Mouse (Mus musculus): ENCODE results near the gene Prcd.

Gene Prcd

DNA sequence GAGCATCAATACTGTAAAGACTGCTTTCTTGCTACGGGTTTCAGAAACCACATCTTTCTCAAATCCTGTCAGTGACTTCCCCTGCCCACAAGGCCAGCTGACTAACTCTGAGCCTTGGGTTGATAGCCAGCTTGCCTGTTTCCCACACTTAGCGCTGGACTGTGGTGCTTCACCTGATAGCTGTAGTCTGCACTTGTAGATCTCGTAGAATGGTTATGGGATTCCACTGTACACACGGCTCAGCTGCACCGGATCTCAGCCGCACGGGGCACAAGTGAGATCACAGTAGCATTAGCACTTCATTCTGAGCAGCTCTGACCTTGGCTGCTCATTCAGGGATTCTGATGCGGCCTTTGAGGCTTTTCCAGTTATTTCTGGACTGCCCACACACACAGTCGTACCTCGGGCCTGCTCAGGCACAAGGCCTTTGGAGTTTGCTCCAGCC, 15.1 kb downstream of the Prcd start:
- DNase-seq (ENCODE audit: low spot score in 2 of 2): no peak

DNA sequence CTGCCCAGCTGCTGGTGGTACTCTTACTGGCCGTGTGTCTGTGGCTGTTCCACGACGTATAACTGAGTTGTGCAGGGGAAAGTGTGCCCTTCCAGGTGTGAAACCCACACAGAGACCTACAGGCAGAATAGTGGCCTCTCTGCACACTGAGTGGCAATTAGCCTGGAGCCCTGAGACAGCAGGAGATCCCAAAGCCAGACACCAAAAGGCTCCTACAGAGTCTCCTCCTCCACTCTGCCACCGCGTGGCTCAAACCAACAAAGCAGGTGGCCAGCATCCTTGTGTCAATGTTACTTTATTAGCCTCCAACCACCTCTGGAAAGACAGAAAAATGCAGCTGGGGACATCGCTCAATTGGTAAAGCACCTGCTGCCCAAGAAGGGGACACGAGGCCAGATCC, 15.5 kb downstream of the Prcd start:
- DNase-seq (ENCODE audit: low spot score in 2 of 2): no peak

DNA sequence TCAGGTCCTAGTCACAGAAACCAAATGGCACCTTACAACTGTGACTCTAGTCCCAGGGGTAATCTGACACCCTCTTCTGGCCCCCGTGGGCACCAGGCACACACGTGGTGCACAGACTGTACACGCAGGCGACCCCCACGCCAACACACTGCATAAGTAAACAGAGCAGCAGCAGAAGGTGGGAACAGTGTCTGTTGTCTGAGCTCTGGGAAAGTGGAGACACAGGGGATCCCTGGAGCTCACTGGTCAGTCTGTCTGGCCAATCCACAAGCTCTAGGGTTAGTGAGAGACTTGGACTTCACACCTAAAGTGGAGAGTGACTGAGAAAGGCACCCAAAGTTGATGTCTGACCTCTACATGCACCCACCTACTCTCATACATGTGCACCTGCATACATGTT, 16.0 kb downstream of the Prcd start:
- no peak for DNase-seq (ENCODE audit: low spot score in 2 of 2)

DNA sequence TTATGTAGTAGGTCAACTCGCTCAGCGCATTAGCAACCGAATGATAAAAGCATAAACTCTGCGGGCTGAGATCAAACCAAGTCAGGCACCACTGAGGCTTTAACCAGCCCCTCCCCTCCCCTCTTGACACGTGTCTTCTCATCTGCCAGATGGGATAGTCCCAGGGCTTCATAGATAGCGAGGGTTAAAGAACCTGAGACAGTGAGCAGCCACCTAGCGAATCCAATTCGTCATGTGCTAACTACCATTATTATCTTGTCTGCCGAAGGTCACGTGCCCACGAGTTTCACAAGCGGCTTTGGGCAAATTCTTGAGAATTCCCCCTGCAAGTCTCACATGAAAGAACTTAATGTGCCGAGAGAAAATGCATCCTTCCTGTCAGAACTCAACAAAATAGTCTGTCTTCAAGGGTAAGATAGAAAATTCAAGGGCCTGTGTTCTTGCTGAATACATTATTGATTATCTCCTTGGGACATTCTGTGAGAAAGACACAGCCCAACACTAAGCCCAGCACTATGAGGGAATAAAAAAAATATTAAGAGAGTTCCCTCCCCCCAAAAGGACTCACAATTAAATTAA, 16.5 kb downstream of the Prcd start:
- no peak for DNase-seq (ENCODE audit: low spot score in 2 of 2)

DNA sequence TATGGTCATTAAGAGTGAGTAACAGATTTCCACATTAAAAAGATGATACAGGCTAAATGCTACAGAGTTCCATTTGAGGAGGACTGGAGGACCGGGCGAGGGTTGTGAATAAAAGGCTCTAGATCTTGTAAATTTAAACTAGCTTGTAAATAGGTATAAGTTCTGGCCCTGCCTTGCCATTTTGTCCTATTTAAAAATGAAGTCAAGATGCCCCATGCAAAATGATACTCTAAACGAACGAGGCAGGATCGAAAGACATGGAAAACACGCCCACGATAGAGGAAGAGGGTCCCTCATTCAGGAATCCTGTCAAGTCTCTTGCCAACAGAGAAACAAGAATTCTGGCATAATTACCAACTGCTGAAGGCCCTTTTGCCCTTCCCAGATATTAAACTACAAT, 17.1 kb downstream of the Prcd start:
- DNase-seq (ENCODE audit: low spot score in 2 of 2): no peak

DNA sequence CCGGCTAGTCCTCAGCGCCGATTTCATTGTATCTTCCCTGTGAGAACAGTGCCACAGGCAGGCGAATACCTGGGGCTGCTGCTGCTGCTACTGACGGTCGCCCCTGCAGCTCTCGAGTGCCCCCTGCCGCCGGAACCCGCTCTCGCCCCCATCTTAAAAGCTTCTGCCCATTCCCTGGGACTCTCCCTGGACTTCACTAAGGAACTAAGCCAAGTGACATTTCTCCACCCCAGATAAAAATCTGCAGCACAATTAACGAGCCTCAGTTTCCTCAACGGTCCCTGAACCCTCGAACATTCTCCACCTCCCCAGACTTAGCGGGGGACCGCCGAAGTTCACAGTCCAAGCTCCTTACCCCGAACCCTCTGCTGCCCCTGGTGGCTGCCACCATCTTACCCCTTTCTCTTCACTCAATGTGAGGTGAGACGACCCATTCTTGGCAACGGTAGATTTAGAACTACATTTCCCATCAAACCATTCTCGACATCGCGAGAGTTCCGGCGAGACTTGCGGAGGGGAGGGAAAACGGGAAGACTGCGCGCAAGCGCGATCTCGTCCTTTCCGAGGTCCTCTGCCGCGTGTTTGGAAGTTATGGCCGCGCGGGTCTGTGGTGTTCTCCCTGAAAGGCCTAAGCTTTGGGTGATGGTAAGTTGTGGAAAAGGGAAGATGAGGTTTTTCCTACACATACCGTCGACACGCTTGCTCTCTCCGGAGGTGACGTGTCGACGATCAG, 17.9 kb downstream of the Prcd start:
- DNase-seq (ENCODE audit: low spot score in 2 of 2): peak; percentile 96 to 98

DNA sequence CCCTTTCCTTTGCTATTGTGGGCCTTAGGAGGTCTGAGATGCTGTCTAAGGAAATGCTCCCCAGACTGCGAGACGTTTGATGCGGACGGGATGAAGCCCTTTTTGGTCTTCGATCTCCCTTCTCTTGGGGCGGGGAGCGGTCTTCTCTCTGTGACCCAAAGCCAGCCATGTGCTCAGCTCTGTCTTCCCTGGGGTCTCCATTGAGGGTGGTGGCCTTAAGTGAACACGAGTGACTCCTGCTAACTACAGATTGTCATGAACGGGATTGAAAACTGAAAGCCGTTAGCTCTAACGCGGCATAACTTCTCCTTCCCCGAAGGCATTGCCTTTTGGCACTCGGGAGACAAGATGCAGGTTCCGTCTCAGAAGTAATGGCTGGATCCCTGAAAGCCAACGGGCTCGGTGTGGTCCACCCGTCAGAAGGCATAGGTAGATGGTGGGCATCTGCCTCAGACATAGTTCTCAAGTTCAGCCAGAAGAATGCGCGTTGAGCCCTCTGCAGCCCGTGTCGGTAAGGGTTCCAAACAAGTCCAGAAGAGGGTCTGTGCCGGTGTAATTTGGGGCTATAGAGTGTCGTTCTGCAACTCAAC, 18.6 kb downstream of the Prcd start:
- no peak for DNase-seq (ENCODE audit: low spot score in 2 of 2)

DNA sequence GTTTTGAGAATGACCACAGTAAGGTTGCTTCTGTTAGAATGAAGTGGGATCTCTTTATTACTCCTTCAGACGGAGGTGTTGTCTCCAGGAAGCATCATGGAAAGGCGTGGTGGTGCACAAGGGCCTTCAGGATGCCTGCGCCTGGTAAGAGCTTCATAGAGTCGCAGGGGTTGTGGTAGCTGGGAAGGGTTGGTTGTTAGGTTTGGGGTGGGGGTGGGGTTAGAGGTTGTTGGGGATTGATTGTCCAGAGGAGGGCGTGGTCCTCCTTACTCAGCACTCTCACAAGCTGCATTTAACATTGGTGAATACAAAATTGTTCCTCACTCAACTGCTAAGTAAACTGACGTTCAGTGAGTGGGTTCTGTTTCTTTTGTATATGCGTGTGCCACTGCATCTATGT, 19.3 kb downstream of the Prcd start:
- DNase-seq (ENCODE audit: low spot score in 2 of 2): no peak

DNA sequence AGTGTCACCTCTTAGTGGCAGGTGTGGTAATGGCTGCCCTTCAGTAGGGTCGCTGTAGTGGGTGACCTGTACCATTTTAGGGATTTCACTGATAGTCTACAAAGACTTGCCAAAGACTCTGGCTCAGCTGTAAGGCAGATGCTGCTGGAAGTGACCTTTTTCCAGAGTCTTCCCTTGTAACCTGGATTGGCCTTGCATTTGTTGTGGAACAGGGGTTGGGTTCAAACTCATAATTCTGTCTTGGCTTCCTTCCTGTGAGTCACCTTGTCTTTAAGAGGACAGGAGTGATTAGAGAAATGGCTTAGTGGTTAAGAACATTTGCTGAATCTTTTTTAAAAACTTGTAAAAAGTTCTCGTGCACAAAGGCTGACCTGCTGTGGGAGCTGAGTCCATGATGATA, 20.1 kb downstream of the Prcd start:
- no peak for DNase-seq (ENCODE audit: low spot score in 2 of 2)

DNA sequence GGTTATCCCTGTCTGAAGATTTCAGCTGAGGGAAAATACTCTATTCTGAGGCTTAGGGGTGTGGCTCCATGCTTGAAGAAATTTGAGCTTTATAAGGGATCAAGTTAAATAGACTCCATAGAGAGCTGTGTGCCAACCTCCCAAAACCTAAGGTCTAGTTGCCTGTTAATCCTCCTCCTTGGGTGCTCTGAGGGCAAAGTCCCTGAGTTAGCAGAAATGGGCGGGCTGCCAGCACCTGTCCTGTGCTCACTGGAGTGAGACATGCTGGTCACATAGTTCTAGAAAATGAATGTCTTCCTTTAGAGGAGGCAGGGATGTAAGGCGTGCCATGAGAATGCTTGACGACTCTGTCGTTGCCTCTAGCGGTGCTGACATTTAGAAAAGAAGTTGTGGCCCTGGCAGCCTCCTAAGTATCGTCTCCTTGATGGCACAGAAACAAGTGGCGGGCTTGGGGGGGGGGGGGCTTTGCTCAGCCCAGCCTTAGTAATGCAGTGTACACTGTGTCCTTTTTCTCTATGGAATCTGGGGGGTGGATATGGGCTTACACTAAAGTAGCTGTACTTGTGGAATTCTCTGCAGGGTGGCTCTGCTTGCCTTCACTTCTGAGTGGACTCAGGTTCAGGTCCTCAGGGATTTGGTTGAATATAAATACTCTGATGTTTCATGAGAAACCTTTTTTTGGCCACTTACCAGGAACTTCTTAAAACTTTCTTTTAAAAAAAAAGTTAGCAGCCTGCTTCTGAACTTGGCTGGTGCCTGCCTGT, 21.5 kb downstream of the Prcd start:
- DNase-seq (ENCODE audit: low spot score in 2 of 2): no peak

DNA sequence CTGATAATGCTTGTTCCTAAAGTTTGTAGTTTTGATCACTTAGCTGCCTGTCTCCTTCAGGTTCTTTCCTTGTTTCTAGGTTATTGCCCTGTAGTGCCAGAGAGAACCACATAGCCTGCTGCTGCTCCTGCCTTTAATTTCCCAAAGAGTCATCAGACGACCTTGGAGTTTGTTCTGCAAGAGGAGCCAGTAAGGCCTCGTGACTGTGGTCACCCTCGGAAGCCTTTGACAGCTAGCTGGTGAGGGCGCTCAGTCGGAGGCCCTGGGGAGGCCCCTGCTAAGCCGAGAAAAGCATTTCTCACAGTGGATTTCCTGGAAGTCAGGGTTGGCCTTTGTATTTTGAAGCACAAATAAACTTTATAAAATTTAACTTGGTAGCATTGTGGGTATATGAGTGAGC, 22.1 kb downstream of the Prcd start:
- DNase-seq (ENCODE audit: low spot score in 2 of 2): peak in 1 of 2 experiments; percentile 57

DNA sequence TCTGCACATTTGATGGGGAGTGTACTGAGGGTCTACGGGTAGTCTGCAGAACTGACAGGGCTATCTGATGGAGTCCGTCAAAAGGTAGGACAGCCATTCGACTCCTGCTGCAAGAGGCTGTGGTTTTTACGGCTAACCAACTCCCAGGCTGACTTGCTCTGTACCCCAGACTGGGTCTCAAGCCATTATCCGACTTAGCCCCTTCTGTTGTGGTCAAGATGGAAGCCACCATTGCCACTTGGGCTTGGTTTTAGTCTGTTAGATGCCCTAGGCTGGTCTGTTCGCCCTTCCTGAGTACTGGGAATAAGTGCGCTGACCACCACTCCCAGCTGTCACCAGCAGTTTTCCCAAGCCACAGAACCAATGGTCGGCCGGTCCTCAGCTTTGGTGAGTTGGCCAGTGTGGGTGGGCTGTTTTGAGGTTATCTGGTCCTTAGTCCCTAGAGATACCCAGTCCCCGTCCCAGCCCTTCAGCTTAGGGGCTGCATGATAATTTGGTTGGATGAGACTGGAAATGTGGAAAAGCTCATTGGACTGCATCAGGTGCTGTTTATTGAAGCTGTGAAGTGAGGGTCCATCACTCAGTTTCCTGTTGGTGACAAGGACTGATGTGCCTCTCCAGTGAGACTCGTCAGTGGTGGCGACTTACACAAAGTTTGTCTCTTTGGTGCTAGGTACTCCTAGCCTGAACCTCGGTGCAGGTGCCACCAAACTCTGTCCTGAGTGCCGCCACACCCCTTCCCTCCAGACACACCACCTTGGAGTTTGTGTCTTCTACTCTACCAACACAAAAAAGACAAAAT, 23.0 kb downstream of the Prcd start:
- no peak for DNase-seq (ENCODE audit: low spot score in 2 of 2)

DNA sequence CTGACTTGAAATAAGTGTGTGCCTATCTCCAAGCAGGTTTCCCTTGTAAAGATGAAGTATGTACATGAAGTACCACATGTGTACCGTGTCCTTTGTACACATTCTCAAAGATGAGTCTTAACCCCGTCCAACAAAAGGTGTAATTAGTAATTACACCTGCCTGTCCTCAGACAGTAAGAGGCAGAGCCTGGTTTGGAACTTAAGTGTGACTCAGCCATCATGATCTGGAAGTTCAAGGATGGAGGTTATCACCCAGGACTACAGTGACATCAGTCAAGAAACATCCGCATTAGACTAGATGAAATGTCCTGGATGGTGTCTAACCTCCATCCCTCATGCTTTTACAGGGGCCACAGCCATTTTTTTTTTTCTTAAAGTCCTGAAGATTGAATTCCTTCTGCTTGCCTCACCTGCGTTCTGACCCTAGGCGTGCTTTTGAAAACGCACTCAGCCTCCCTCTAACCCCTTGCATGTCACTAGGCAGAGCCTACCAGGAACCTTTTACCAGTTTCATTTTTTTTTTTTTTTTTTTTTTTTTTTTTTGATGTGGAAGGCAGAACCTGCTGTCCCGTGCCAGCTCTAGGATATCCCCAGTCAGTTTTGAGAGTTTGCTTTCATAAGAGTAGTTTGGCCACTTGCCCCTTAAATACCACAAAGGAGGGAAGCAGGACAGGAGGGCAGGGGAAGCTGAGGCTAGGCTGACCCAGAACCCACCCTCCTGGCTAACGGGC, 24.5 kb downstream of the Prcd start:
- no peak for DNase-seq (ENCODE audit: low spot score in 2 of 2)

DNA sequence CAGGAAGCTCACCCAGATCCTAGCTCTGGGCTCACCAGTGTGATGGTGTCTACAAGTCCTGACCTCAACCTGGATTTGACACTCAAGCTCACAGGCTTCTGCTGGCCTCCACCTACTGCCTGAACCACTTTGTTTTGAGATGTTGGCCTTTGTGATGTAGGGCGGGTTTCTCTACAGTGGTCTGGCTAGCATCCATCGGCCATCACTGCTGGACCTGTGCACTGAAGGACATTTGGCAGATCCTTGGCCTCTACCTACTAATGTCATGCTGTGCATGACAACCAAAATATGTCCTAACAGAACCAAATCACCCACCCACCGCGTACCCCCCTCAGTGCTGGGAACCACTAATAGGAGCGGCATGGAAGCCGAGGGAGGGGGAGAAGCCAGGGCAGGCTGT, 25.8 kb downstream of the Prcd start:
- no peak for DNase-seq (ENCODE audit: low spot score in 2 of 2)

DNA sequence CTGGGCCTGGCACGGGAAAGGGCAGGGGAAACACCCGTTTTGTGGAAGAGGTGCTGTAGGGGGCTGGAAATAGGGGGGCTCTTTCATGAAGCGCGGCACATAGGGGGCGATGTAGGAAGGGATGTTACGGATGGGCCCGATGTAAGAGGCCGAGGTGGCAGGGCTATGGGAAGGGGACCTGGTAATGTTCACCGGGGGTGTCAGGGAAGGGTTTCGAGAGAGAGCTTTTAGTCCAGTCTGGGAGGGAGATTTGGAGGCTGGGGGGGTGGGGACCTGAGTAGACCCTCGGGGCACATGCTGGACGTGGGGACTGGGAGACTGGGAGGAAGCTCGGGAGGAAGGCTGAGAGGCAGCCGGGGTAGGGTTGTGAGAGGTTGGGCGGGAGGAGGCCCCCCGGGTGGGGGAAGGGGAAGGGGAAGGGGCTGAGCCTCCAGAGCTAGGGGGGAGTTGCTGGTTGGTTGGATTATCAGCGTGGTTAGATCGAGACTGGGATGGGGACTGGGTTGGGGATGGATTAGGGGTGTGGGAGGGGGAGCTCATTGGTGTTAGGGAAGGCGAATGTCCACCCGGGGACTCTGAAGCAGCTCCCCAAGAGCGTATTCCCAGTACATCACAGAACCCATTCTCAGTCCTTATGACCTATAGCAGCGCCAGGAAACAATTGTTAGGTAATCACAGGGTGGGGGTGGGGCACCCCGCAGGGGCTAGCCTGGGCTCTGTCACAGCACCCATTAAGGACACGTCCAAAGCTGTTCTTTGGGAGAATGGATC, 27.2 kb downstream of the Prcd start:
- DNase-seq (ENCODE audit: low spot score in 2 of 2): no peak

DNA sequence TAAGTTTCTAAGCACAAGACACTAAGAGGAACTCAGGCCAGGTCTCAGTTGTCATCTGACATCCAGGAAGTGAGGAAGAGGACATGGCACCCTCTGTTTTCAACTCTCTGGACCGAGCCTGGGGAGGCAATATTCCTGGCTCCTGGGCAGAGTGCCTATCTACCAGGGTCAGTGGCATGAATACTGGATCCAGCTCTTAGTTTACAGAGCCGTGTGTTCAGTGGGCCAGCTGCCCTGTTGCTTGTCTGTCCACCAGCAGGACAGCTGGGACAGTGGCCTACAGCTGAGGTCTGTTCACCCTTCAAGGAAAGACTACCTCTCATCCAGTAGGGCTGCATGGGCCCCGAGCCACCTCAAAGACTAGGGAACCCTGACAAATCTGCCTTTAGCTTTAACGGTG, 27.8 kb downstream of the Prcd start:
- peak; percentile 60 to 61 for DNase-seq (ENCODE audit: low spot score in 2 of 2)

DNA sequence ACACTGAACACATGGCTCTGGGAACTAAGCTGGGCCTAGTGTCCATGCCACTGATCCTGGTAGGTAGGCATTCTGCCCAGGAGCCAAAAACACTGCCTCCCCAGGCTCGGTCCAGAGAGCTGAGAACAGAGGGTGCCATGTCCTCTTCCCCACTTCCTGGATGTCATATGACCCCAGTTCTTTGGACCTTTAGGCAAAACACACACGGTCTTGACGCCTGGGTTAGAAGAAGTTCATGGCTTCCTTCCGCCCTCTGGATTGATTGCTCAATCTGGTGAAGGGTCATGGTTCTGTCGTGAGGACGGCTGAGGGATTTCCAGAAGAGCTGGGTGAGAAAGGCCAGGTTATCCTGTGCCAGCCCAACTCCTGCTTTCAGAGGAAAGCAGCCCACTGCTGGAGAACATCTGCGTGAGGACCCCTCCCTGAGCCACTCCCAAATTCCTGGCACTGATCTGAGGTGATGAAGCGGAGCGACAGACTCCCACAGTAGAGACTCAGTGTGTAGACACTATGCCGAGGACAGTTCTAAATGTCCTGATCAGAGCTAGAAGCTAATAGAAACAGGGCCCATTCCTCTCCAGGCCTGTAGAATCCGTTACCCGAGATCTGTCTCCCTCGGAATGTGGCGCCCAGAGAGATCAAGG, 29.3 kb downstream of the Prcd start:
- no peak for DNase-seq (ENCODE audit: low spot score in 2 of 2)

DNA sequence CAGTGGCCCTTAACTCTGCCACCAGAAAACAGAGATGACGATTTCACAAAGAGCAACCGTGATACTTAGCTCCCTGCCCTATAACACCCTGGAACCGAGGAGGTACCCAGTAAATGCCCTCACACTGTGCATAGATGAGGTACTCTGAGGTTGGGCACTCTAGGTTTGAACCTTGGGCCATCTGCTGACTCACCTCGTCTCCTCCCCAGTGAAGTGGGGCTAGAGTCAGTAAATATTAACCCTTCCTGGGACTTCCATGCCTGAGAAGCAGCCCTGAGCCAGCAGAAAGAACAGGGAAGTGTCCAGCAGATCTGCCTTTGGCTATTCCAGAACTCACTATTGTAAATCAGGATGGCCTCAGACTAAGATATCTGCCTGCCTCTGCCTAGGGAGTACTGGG, 30.4 kb downstream of the Prcd start:
- DNase-seq (ENCODE audit: low spot score in 2 of 2): no peak

DNA sequence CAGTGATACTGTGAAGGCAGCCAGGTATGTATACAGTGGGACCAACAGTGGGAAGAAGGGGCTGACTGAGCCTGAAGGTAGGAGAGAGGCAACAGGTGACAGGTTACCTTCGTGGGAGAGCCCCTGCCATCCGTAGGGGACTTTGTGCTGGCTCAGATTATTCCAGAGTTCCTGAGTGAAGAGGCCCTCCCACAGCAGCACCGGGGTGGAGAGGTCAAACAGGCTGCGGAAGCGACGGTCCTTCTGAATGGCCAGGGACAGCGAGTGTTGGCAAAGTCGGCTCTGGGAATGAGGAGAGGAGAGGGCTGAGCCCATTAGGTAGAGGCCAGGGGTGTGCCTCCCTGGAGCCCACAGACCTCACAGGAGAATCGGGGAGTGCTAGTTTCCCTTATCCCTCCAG, 32.4 kb downstream of the Prcd start:
- no peak for DNase-seq (ENCODE audit: low spot score in 2 of 2)

DNA sequence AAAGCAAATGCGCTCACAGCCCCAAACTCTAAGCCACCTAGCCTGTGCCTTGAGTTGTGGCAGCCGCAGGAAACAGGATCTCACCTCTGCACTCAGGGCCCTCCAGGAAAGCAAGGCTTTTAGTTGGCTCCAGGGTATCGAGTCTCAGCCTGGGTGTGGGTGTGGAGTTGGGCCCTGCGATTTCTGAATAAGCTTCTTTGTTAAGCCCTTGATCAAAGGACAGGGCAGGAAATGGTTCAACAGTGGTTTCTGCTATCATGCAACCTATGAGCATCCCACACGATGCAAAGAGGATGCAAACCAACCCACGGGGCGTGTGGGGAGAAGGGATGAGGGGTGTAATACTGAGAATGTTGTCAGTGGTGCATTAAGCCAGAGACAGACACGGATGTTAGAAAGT, 34.6 kb downstream of the Prcd start:
- no peak for DNase-seq (ENCODE audit: low spot score in 2 of 2)

Data from heart, adult 9 months (tissue).